Mouse (Mus musculus) megakaryocyte, embryonic 14.5 days (primary cell): ENCODE results near the gene Tent5b.

Source experiments
- FLI1 ChIP-seq: IDR thresholded peaks from 2 replicates; pipeline ENCODE4 v1.6.1; 2012; ENCODE audit warnings: low read length, inconsistent platforms, mixed read lengths
- GATA1 ChIP-seq: IDR thresholded peaks from 3 replicates; pipeline ENCODE4 v1.6.1; 2012; ENCODE audit warnings: mixed read lengths, low read length, inconsistent platforms, borderline replicate concordance

DNA sequence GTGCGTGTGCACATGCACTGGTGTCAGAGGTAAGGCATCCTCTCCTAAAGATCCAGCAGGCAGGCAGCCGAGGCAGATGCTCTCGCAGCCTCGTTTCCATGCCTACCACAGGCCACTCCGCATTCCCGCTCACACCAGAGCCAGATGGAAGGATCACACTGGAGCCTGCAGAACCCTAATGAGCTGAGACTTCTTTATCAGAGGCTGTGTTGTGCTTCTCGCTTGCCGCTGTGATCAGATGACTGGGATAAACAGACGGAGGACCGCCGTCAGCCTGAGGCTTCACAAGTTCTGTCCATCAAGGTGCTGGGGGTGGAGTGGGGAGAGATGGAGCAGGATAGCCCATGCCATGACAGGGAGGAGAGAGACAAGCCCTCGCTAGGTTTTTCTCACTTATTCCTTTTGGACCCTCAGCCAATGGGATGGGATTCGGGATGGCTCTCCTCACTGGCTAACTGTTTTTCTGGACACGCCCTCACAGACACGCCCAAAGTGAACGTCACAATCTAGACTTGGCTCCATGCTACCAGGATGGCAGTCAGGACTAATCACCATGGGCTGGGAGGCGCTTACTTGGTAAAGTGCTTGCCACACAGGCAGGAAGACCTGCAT lies 47.3 kb upstream of the Tent5b start:
- no peak for TF ChIP-seq GATA1
- no peak for TF ChIP-seq FLI1
